Mouse (Mus musculus): ENCODE data around the gene 1700008O03Rik. TPM values are rescaled to one million over a fixed set of nuclear protein-coding genes. Genes with fewer than 3 reads are reported as not detected.

1700008O03Rik gene
- total RNA-seq, 4 experiments from 2014 or later, result not detected

Other genes starting within 250 kb of the 1700008O03Rik start
- gene Klk1b16, start 249.1 kb downstream of the 1700008O03Rik start, total RNA-seq (2022), result not detected
- not detected for gene Klk1b24, start 197.6 kb downstream of the 1700008O03Rik start, total RNA-seq (2022)
- not detected for gene Klk1b3, start 187.6 kb downstream of the 1700008O03Rik start, total RNA-seq (2022)
- not detected for gene Klk1b4, start 178.4 kb downstream of the 1700008O03Rik start, total RNA-seq (2022)
- gene Klk1b5, start 169.9 kb downstream of the 1700008O03Rik start, total RNA-seq (2022), result not detected
- under 1 TPM in 2 of 4 experiments, not detected in 2; 0.31 to 0.72 TPM for gene Klk1, start 160.5 kb downstream of the 1700008O03Rik start, total RNA-seq (2022)
- not detected for gene Gm36864, start 149.6 kb downstream of the 1700008O03Rik start, total RNA-seq (2022)
- not detected for gene 1700028J19Rik, start 139.1 kb downstream of the 1700008O03Rik start, total RNA-seq (2022)
- gene 2410002F23Rik, start 139.1 kb downstream of the 1700008O03Rik start, total RNA-seq (2022), result 1 to 10 TPM; 5.1 to 9.2 (median 6.6) TPM
- gene Acp4, start 128.4 kb downstream of the 1700008O03Rik start, total RNA-seq (2022), result not detected
- not detected for gene Gm15517, start 124.4 kb downstream of the 1700008O03Rik start, total RNA-seq (2022)
- gene Clec11a, start 78.9 kb downstream of the 1700008O03Rik start, total RNA-seq (2022), result 1 to 10 TPM in 2 of 4 experiments, under 1 TPM in 2; 0.53 to 1.3 (median 0.99) TPM
- under 1 TPM; 0.17 to 0.43 (median 0.34) TPM for gene Shank1, start 75.6 kb downstream of the 1700008O03Rik start, total RNA-seq (2022)
- gene Syt3, start 1.7 kb downstream of the 1700008O03Rik start, total RNA-seq (2022), result 1 to 10 TPM; 3.2 to 7.0 (median 5.2) TPM
- under 1 TPM; 0.10 to 0.27 (median 0.11) TPM for gene Lrrc4b, start 43.2 kb upstream of the 1700008O03Rik start, total RNA-seq (2022)
- gene Aspdh, start 79.6 kb upstream of the 1700008O03Rik start, total RNA-seq (2022), result under 1 TPM in 1 of 4 experiments, not detected in 3; 0.29 TPM
- 10 to 100 TPM; 48.9 to 66.1 (median 56.3) TPM for gene Josd2, start 82.2 kb upstream of the 1700008O03Rik start, total RNA-seq (2022)
- 10 to 100 TPM; 48.6 to 53.7 (median 51.8) TPM for gene Emc10, start 110.7 kb upstream of the 1700008O03Rik start, total RNA-seq (2022)
- 1 to 10 TPM; 3.4 to 5.4 (median 4.4) TPM for gene Fam71e1, start 110.8 kb upstream of the 1700008O03Rik start, total RNA-seq (2022)
- gene Mybpc2, start 138.8 kb upstream of the 1700008O03Rik start, total RNA-seq (2022), result 1,000 to 10,000 TPM; 5,017 to 5,674 (median 5,484) TPM
- not detected for gene Spib, start 146.3 kb upstream of the 1700008O03Rik start, total RNA-seq (2022)
- 1 to 10 TPM; 4.6 to 5.9 (median 5.4) TPM for gene Pold1, start 163.0 kb upstream of the 1700008O03Rik start, total RNA-seq (2022)
- 10 to 100 TPM; 38.0 to 45.8 (median 40.1) TPM for gene Nr1h2, start 168.1 kb upstream of the 1700008O03Rik start, total RNA-seq (2022)
- under 1 TPM in 3 of 4 experiments, not detected in 1; 0.22 to 0.46 (median 0.40) TPM for gene Napsa, start 186.6 kb upstream of the 1700008O03Rik start, total RNA-seq (2022)
- 1 to 10 TPM; 3.6 to 5.1 (median 4.5) TPM for gene Kcnc3, start 204.8 kb upstream of the 1700008O03Rik start, total RNA-seq (2022)